Mouse (Mus musculus): ENCODE measurements around the gene Gm49387. TPM values are rescaled to one million over a fixed set of nuclear protein-coding genes. Genes with fewer than 3 reads are reported as not detected.

The Gm49387 gene
- polyA plus RNA-seq, 1 experiment from 2014 or later = not detected

DNA sequence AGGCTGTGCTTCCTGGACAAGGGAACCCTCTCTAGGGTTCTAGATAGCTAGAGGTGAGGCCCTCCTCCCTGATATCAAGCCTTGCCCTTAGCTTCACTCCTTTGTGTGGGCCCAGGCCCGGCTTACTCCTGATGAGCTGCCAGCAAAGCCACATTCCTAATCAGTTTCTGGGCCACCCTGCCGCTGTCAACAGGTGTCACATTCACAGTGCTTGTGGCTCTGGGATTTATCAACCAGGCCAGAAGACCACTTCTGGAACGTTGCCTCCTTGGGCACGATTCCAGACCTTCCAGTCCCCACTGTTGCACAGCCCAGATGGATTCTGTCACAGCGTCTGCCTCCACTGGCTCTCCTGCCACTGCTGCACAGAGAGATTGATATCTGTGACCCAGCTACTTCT, 79.8 kb downstream of the Gm49387 start:
- DNase-seq (ENCODE audit: low spot score, missing footprints) = no peak

GRCm38 (mm10) chr14:31559216-31559615, 81.5 kb downstream of the Gm49387 start:
- no peak overlapping the region for H3K27ac ChIP-seq (ENCODE audit: low read depth, low read length)
- WGBS = 59% methylated on average over 5 of the region's 5 CpGs
- H3K4me3 ChIP-seq (ENCODE audit: low read depth, low read length) = no peak overlapping the region
- no peaks in the 10 kb centered on the region for H3K4me1 ChIP-seq (ENCODE audit: control insufficient read depth, insufficient read depth, low read length)
- ATAC-seq (ENCODE audit: low FRiP score) (no peak), DNase-seq (ENCODE audit: low spot score, missing footprints) (no peak)
- no peaks in the 10 kb centered on the region for H3K27me3 ChIP-seq (ENCODE audit: control insufficient read depth, insufficient read depth, low read length)
- H3K9ac ChIP-seq (ENCODE audit: low read length) = no peak overlapping the region
- H3K36me3 ChIP-seq (ENCODE audit: control insufficient read depth, insufficient read depth, low read length) = no peaks in the 10 kb centered on the region
- H3K9me3 ChIP-seq (ENCODE audit: control insufficient read depth, low read length) = no peaks in the 10 kb centered on the region
- no peak overlapping the region for H3K4me2 ChIP-seq

More for the DNA sequence above, 79.8 kb downstream of the Gm49387 start:
- Histone ChIP-seq H3K4me3 (ENCODE audit: low read depth, low read length) (no peak overlapping the region), H3K4me1 (ENCODE audit: control insufficient read depth, insufficient read depth, low read length) (peaks cover 5% of the 10 kb centered on the region; the same call in 1 of the 2 replicates), H3K4me2 (no peak overlapping the region), H3K9me3 (ENCODE audit: control insufficient read depth, low read length) (no peaks in the 10 kb centered on the region), H3K36me3 (ENCODE audit: control insufficient read depth, insufficient read depth, low read length) (no peaks in the 10 kb centered on the region), H3K27me3 (ENCODE audit: control insufficient read depth, insufficient read depth, low read length) (no peaks in the 10 kb centered on the region), H3K27ac (ENCODE audit: low read depth, low read length) (no peak overlapping the region), H3K9ac (ENCODE audit: low read length) (no peak overlapping the region)
- no peak for ATAC-seq (ENCODE audit: low FRiP score)
- 74% methylated on average over 5 of the region's 5 CpGs for WGBS

DNA sequence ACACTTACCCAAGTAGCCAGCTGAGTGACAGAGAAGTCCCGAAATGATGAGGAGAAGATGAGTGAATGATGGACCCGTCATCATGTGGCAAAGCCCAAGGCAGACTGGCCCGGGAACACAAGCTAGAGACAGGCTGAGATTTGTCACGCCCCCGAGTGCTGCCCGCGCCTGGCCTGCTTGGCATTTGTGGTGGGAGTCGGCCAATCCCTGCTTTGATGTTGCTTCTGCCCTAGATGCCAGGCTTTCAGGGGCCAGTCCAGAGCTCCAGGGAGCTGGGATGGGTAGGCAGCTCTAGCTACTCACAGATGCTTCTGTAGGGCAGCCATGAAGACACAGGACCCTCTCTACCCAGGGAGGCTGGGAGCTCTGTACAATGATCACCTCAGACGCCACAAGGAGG, 82.9 kb downstream of the Gm49387 start:
- DNase-seq (ENCODE audit: low spot score, missing footprints) = no peak
- no peak overlapping the region for H3K4me2 ChIP-seq
- no peaks in the 10 kb centered on the region for H3K9me3 ChIP-seq (ENCODE audit: control insufficient read depth, low read length)
- no peak overlapping the region for H3K4me3 ChIP-seq (ENCODE audit: low read depth, low read length)
- no peak overlapping the region for H3K27ac ChIP-seq (ENCODE audit: low read depth, low read length)
- H3K27me3 ChIP-seq (ENCODE audit: control insufficient read depth, insufficient read depth, low read length) = no peaks in the 10 kb centered on the region
- no peak overlapping the region for H3K9ac ChIP-seq (ENCODE audit: low read length)
- no peaks in the 10 kb centered on the region for H3K4me1 ChIP-seq (ENCODE audit: control insufficient read depth, insufficient read depth, low read length)
- ATAC-seq (ENCODE audit: low FRiP score) = no peak
- no peaks in the 10 kb centered on the region for H3K36me3 ChIP-seq (ENCODE audit: control insufficient read depth, insufficient read depth, low read length)
- 87% methylated on average over 9 of the region's 9 CpGs for WGBS

DNA sequence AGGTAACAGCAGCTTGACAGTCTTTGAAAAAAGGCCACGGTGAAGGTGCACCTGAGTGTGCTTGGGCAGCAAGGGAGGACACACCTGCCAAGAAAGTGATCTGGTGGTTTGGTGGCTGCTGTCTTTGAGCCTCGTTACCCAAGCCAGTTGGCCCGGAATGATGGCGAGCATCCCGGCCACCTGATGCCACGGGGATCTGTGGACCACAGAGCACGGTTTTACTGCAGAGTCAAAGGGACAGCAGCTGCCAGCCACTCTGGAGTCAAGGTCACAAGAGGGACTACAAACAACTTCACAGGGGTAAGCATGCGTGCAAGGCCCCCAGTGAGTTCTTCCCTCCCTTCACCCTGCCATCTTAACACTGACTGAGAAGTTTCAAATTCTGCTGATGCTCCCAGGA, 83.4 kb downstream of the Gm49387 start:
- Histone ChIP-seq H3K4me2 (no peak overlapping the region), H3K27me3 (ENCODE audit: control insufficient read depth, insufficient read depth, low read length) (no peaks in the 10 kb centered on the region), H3K4me3 (ENCODE audit: low read depth, low read length) (no peak overlapping the region), H3K36me3 (ENCODE audit: control insufficient read depth, insufficient read depth, low read length) (no peaks in the 10 kb centered on the region), H3K4me1 (ENCODE audit: control insufficient read depth, insufficient read depth, low read length) (no peaks in the 10 kb centered on the region), H3K27ac (ENCODE audit: low read depth, low read length) (no peak overlapping the region), H3K9me3 (ENCODE audit: control insufficient read depth, low read length) (no peaks in the 10 kb centered on the region), H3K9ac (ENCODE audit: low read length) (no peak overlapping the region)
- no peak for ATAC-seq (ENCODE audit: low FRiP score)
- WGBS = 86% methylated on average over 8 of the region's 8 CpGs
- DNase-seq (ENCODE audit: low spot score, missing footprints) = no peak

- WGBS = 79% methylated on average over 9 of the region's 9 CpGs
- Histone ChIP-seq H3K27me3 (ENCODE audit: control insufficient read depth, insufficient read depth, low read length) (no peaks in the 10 kb centered on the region), H3K9ac (ENCODE audit: low read length) (no peak overlapping the region), H3K4me2 (no peak overlapping the region), H3K4me1 (ENCODE audit: control insufficient read depth, insufficient read depth, low read length) (no peaks in the 10 kb centered on the region), H3K9me3 (ENCODE audit: control insufficient read depth, low read length) (no peaks in the 10 kb centered on the region), H3K4me3 (ENCODE audit: low read depth, low read length) (no peak overlapping the region), H3K27ac (ENCODE audit: low read depth, low read length) (no peak overlapping the region), H3K36me3 (ENCODE audit: control insufficient read depth, insufficient read depth, low read length) (no peaks in the 10 kb centered on the region)
- DNase-seq (ENCODE audit: low spot score, missing footprints) = no peak
- ATAC-seq (ENCODE audit: low FRiP score) = no peak
Observed at GRCm38 (mm10) chr14:31556526-31557260, 84.0 kb downstream of the Gm49387 start.

- ATAC-seq (ENCODE audit: low FRiP score) = no peak
- WGBS = 83% methylated on average over 14 of the region's 14 CpGs
Observed at GRCm38 (mm10) chr14:31555963-31556434, 84.7 kb downstream of the Gm49387 start.

DNA sequence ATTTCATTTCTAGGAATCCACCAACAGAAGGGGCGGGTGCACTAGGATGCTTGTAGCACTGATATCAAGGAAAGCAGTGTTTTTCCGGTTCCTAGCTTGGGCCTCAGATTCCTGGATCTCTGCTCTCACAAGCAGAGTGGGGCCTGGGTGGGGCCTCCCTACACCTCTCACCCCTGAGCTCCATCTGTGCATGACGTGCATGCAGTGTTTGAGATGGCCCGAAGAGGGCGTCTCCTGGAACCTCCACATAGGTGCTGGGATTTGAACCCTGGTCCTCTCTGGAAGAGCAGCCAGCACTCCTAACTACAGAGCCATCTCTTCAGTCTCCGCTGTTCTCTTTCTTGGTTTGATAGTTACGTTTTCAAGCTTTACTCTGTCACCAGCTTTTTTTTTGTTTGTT, 85.7 kb downstream of the Gm49387 start:
- H3K36me3 ChIP-seq (ENCODE audit: control insufficient read depth, insufficient read depth, low read length) = no peaks in the 10 kb centered on the region
- H3K9ac ChIP-seq (ENCODE audit: low read length) = no peak overlapping the region
- no peaks in the 10 kb centered on the region for H3K9me3 ChIP-seq (ENCODE audit: control insufficient read depth, low read length)
- 93% methylated on average over 7 of the region's 7 CpGs for WGBS
- H3K27ac ChIP-seq (ENCODE audit: low read depth, low read length) = no peak overlapping the region
- H3K4me2 ChIP-seq = no peak overlapping the region
- H3K4me3 ChIP-seq (ENCODE audit: low read depth, low read length) = no peak overlapping the region
- DNase-seq (ENCODE audit: low spot score, missing footprints) (no peak), ATAC-seq (ENCODE audit: low FRiP score) (no peak)
- H3K27me3 ChIP-seq (ENCODE audit: control insufficient read depth, insufficient read depth, low read length) = no peaks in the 10 kb centered on the region
- H3K4me1 ChIP-seq (ENCODE audit: control insufficient read depth, insufficient read depth, low read length) = no peaks in the 10 kb centered on the region

More at GRCm38 (mm10) chr14:31555963-31556434, 84.7 kb downstream of the Gm49387 start:
- Histone ChIP-seq H3K36me3 (ENCODE audit: control insufficient read depth, insufficient read depth, low read length) (no peaks in the 10 kb centered on the region), H3K27ac (ENCODE audit: low read depth, low read length) (no peak overlapping the region), H3K4me1 (ENCODE audit: control insufficient read depth, insufficient read depth, low read length) (no peaks in the 10 kb centered on the region), H3K4me3 (ENCODE audit: low read depth, low read length) (no peak overlapping the region), H3K4me2 (no peak overlapping the region), H3K9ac (ENCODE audit: low read length) (no peak overlapping the region), H3K9me3 (ENCODE audit: control insufficient read depth, low read length) (no peaks in the 10 kb centered on the region), H3K27me3 (ENCODE audit: control insufficient read depth, insufficient read depth, low read length) (no peaks in the 10 kb centered on the region)
- no peak for DNase-seq (ENCODE audit: low spot score, missing footprints)

- Histone ChIP-seq H3K4me3 (ENCODE audit: low read depth, low read length) (no peak overlapping the region), H3K9ac (ENCODE audit: low read length) (no peak overlapping the region), H3K27me3 (ENCODE audit: control insufficient read depth, insufficient read depth, low read length) (no peaks in the 10 kb centered on the region), H3K27ac (ENCODE audit: low read depth, low read length) (no peak overlapping the region), H3K4me1 (ENCODE audit: control insufficient read depth, insufficient read depth, low read length) (no peaks in the 10 kb centered on the region), H3K4me2 (no peak overlapping the region), H3K36me3 (ENCODE audit: control insufficient read depth, insufficient read depth, low read length) (no peaks in the 10 kb centered on the region), H3K9me3 (ENCODE audit: control insufficient read depth, low read length) (no peaks in the 10 kb centered on the region)
- ATAC-seq (ENCODE audit: low FRiP score) = no peak
- WGBS = 82% methylated on average over 11 of the region's 11 CpGs
- no peak for DNase-seq (ENCODE audit: low spot score, missing footprints)
Observed at GRCm38 (mm10) chr14:31543885-31544442, 96.7 kb downstream of the Gm49387 start.

DNA sequence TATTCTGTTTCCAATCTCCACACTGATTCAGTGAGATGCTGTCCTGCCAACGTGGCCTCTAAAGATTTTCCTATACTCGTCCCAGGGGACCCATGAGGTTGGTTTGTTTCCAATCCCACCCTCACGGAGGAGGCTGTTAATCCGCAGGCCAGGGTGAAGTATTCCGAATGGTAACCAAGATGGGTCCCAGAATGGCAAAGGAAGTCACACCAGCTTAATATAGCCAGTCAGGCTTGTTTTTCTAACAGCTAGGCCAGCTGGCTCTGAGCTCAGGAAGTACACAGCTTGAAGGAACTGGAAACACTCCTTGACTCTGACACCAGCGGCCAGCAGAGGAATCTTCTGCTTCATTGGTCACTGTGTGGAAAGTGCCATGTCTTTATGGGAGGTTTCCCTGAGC, 103.4 kb downstream of the Gm49387 start:
- no peak overlapping the region for H3K27ac ChIP-seq (ENCODE audit: low read depth, low read length)
- H3K4me2 ChIP-seq = no peak overlapping the region
- H3K27me3 ChIP-seq (ENCODE audit: control insufficient read depth, insufficient read depth, low read length) = no peaks in the 10 kb centered on the region
- no peaks in the 10 kb centered on the region for H3K9me3 ChIP-seq (ENCODE audit: control insufficient read depth, low read length)
- no peak overlapping the region for H3K4me3 ChIP-seq (ENCODE audit: low read depth, low read length)
- ATAC-seq (ENCODE audit: low FRiP score) (no peak), DNase-seq (ENCODE audit: low spot score, missing footprints) (no peak)
- H3K4me1 ChIP-seq (ENCODE audit: control insufficient read depth, insufficient read depth, low read length) = no peaks in the 10 kb centered on the region
- WGBS = 81% methylated on average over 6 of the region's 6 CpGs
- H3K36me3 ChIP-seq (ENCODE audit: control insufficient read depth, insufficient read depth, low read length) = no peaks in the 10 kb centered on the region
- H3K9ac ChIP-seq (ENCODE audit: low read length) = no peak overlapping the region
